Mouse (Mus musculus) ES-CJ7 (cell line): ENCODE results near the gene Pdia3.
A peak's percentile ranks its signal among the peaks of the same experiment; 100 is the strongest.
"Not testable (repeated sequence)": the region's sequence is repeated elsewhere in the genome, so short reads cannot be mapped to it uniquely, and the experiment has no call there.

Source experiments
- DNase-seq: peaks from one replicate; pipeline ENCODE4 v3.0.0; 2011; ENCODE audit warnings: low read depth, low spot score

Gene Pdia3

DNA sequence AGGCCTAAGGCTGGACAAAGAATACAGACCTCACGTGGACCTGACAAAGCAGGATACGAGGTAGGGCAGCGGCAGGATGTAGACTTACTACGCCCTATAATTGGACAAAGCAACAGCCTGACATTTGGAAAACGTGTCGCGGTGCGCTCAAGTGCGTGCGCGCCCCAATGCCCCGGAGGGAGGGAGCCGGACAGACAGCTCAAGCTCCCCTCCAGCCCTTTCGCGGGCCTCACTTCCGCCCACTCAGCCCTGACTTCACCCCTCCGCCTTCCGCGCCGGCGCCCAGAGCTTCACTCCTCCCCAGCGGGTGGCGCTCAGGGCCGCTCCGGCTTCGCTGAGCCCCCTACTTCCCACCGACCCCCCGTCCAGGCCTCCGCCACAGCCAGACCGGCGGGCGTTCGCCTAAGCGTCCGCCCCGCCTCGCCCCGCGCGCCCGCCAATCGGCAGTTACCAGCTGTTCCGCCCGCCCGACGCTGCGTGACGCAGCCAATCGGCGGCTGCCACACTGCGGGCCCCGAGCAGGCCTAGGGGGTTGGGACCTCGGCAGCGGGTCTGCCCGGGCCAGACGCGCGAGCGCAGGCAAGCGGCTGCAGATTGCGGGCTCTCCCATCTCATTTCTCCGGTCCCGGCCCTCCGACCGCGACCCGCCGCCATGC is at the start of gene Pdia3, which contains the start of gene Catsper2:
Pdia3 (plus strand) TSS at position 389 of the 656 bp plus-strand sequence.
Catsper2 (minus strand) TSS at position 406 of the 656 bp plus-strand sequence.
- peak; percentile 91 for DNase-seq

DNA sequence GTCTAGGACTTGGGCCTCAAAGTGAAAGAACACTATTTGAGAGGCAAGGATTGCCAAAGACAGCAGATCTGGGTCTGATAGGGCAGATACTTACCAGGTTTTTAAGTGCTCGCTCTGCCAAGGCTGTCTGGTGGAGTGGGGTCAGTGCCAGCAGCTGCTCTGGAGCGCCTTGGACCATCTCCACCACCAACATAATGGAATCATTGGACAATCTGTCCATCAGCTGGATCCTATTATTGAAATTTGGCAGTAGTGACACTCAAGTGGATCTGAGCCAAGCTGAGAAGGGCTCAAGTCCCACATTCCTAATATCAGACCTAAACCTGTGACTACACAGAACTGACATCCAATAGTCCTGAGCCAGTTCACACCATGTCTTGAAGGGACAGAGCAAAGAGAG is 44.7 kb upstream of the Pdia3 start:
- no peak for DNase-seq

DNA sequence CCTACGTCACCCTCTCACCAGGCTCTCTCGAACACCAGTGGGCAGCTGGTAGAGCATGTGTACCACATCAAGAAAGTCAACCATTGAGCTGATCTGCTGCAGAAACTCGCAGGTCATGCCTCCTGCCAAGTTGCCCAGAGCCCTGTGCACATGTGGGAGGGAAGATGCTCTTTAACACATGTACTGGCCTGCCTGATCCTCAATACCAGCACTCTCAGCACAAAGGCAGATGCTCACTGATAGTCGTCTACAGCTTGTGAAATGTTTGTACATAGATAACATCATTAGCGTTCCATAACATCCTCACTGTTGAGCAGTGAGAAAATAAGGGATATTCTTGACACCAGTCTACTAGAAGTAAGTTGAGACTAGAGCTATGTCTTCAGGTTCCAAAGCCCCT is 42.7 kb upstream of the Pdia3 start:
- no peak for DNase-seq

GRCm38 (mm10) chr2:121372266-121372665 is 41.3 kb upstream of the Pdia3 start:
- DNase-seq: peak; percentile 19

GRCm38 (mm10) chr2:121374766-121375165 is 38.8 kb upstream of the Pdia3 start:
- no peak for DNase-seq

DNA sequence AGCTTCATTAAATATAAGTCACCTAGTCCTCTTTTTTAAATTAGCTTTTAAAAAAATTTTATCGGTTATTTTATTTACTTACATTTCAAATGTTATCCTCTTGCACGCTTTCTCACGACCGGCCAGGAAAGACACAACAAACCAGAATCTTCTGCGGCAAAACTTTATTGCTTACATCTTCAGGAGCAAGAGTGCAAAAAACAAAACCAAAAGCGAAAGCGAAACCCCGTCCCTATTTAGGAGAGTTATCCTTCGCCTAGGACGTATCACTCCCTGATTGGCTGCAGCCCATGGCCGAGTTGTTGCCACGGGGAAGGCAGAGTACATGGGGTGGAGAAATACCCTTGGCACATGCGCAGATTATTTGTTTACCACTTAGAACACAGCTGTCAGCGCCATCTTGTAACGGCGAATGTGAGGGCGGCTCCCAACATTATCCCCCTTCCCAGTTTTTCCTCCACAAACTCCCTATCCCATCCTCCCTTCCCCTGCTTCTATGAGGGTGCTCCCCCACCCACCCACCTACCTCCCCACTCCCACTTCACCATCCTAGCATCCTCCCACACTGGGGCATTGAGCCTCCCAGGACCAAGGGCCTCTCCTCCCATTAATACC is 26.5 kb upstream of the Pdia3 start, which contains the start of gene Strc:
Strc (minus strand) TSS at position 208 of the 615 bp plus-strand sequence.
- not testable (repeated sequence) for DNase-seq

DNA sequence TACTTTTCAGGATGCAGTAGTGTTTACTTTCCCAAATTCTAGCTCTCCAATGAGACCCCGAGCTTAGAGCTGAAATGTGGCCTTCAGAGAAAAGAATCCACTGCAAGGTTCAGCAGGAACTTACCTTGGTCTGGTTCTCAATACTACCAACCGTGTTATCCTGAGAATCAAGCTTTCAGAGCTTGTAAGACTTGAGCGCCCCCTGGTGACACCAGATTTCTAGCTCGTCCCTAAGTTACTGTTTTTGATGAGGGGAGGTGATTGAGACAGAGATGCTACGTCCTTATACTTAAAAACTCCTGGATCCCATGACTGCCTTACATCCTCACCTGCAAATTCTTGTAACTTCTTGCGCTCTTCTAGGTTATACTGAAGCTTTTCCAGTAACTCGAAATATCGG is 17.0 kb upstream of the Pdia3 start:
- DNase-seq: peak; percentile 84

DNA sequence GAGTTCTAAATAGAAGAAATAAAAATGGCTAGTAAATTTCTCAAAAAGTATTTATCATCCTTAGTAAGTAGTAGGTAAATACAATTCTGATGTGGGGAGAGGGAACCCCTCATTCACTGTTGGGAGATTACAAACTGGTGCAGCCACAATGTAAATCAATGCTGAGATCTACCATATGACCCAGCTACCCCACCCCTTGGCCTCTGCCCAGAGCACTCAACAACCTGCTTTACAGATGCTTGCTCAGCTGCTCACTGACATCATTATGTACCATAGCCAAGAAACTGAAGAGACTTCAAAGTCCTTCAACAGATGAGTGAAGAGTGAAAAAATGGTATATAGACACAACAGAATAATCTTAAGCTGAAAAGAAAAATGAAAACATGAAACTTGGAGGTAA is 10.3 kb upstream of the Pdia3 start:
- no peak for DNase-seq

GRCm38 (mm10) chr2:121408160-121408559 is 5.4 kb upstream of the Pdia3 start:
- DNase-seq: peak; percentile 81

- DNase-seq: no peak
Observed at GRCm38 (mm10) chr2:121412843-121413386, 660 bp upstream of the Pdia3 start.

DNA sequence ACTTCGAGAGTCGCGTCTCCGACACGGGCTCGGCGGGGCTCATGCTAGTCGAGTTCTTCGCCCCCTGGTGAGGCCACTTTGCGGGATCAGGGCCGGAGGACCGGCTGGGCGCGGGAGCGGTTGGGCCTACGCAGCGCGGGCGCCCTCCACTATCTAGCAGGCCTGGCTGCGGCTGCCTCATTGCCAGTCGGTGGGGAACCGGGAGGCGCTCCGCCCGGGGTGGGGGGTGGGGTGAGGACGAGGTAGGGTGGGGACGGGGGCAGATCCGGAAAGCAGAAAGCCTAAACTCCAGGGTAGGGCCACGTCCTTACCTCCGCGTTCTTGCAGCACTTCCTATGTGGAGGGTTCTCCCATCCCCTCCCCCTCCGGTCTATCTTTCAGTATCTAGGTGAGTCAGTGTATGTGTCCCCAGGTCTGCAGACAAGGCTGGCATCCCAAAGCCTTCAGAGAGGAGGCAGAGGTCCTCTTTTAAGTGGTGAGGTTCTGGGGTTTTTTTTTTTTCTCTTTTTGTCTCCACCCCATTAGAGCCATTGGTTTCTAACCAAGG is 637 bp downstream of the Pdia3 start:
- peak; percentile 82 for DNase-seq

- no peak for DNase-seq
Observed at GRCm38 (mm10) chr2:121415103-121415502, 1.5 kb downstream of the Pdia3 start.

DNA sequence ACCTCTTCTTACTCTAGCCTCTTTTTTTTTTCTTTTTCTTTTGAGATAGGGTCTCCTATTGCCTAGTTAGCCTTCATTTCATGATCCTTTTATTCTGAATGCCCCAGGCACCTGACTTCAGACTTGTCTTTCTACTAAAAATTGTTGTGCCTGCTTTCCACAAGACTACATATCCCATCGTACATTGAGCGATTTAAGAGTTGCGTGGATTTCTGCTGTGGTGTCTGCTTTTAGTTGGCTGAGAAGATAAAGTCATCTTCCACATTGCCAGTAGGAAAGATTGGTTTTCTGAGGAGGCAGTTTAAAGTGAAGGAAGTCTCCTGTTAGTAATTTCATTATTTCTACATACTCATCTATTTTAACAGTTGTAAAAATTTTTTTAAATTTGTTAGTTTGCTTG is 2.0 kb downstream of the Pdia3 start:
- DNase-seq: no peak

DNA sequence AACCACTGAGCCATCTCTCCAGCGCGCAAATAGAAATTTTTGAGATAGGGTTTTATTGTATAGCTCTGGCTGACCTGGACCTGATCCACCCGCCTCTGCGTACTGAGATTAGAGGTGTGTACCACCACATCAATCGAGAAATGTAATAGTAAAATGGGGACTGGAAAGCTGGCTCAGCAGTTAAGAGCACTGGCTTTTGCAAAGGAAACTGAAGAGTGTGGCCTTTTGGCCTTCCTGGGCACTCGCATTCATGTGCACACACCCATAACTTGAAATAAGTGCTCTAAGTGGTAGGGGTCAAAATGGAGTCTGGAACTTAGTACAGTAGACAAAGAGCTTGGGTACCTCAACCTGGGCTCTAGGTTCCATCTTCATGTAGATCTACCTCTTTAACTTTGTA is 2.8 kb downstream of the Pdia3 start:
- no peak for DNase-seq

DNA sequence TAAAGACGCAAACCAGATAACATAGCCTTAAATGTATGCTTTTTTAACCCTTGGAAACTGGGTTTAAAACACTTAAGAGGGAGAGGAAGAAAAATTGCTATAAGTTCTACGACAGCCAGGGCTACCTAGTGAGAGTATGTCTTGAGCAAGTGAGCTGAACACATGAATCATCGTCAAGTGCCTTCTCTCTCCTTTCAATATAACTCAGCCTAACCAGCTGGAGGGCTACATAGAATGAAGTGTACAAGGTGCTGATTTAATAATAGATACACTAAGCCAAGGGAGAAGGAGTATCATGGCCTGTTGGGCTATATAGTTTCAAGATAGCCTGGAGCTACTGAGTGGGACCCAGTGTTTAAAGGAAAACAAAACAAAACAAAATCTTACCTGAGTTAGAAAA is 4.9 kb downstream of the Pdia3 start:
- DNase-seq: no peak

DNA sequence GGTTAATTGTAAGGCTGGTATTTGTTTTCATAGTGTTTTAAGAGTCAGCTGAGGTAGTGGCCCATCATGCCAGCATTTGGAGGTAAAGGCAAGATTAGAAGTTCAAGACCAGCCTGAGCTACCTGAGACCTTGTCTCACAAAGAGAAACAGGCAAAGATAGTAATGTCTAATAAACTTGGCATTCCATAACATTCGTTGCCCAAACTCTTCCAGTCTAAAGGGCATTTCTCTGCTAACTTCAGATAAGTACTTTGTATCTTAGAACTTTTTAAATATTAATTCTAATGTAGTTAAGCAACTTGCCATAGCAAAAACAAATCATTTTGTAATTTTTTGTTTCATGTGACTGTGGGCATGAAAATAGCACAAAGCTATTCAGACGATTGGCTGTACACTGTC is 9.6 kb downstream of the Pdia3 start:
- no peak for DNase-seq

- DNase-seq: no peak
Observed at GRCm38 (mm10) chr2:121425890-121426289, 12.3 kb downstream of the Pdia3 start.

GRCm38 (mm10) chr2:121434854-121435253 is 21.3 kb downstream of the Pdia3 start:
- peak; percentile 49 for DNase-seq

- DNase-seq: no peak
Observed at GRCm38 (mm10) chr2:121439746-121440145, 26.2 kb downstream of the Pdia3 start.

GRCm38 (mm10) chr2:121440834-121441605 is 27.4 kb downstream of the Pdia3 start:
- no peak for DNase-seq

GRCm38 (mm10) chr2:121441800-121442199 is 28.2 kb downstream of the Pdia3 start:
- DNase-seq: no peak
